Mouse (Mus musculus) thymus, postnatal 4 days (tissue): Measurements from ENCODE around the gene Adora3.

Experiments used
- DNase-seq: peaks from one replicate; pipeline ENCODE4 v3.0.0; 2021

Adora3 gene

GRCm38 (mm10) chr3:105877252-105877803 lies 6.7 kb downstream of the Adora3 start:
- no peak for DNase-seq

DNA sequence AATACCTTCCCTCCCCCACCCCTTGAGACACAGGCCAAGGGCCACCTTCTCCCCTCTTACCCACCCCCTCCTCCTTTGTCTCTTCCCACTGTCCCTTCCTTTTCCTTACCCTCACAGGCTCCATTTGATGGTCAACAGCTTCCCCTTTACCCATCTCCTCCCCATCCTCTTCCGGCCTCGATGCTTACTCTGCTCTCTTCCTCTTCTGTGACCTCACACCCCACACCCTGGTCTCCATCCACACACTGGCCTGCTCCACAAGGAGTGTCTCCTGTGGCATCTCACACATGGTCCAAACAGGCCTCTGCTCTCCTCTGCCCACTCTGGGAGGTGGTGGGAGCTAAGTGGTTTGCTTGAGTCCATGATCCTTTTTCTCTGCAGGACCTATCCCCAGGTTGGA lies 7.3 kb downstream of the Adora3 start:
- no peak for DNase-seq

GRCm38 (mm10) chr3:105878751-105879150 lies 8.1 kb downstream of the Adora3 start:
- DNase-seq: no peak

DNA sequence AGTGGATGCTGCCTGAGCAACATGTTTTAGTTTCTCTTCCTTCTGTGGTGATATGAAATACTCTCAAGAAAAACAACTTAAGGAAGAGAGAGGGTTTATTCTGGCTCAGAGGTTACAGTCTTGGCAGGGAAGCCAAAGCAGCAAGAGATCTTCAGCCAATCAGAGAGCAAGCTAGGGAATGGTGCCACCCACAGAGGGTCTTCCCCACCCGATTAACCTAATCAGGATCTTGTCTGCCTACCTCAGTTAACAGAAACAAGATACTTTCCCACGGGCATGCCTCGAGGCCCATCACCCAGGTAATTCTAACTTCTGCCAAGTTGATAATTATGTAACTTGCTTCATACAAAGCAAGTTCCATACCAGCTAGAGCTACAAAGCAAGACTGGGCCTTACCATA lies 9.8 kb downstream of the Adora3 start:
- DNase-seq: no peak

GRCm38 (mm10) chr3:105882105-105882504 lies 11.4 kb downstream of the Adora3 start:
- DNase-seq: no peak

- peak; percentile 3 for DNase-seq
Measured at GRCm38 (mm10) chr3:105883111-105883510, 12.5 kb downstream of the Adora3 start.

DNA sequence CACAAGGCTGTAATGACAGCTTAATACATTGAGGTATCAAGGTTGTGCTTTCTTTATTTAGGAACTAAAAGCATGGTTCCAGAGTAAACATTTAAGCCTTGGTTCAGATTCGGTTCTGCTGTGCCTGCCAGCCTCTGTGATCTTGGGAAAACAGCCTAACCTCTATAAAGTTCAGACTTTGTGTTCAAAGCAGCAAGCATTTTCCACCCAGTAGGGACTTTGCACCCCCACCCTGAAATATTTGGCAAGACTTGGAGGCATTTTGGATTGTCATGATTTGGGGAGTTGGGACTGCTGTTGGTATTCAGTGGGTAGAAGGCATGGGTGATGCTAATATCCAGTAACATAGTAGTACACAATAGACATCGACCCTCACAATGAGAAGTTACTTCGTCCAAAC lies 18.3 kb downstream of the Adora3 start:
- DNase-seq: no peak

DNA sequence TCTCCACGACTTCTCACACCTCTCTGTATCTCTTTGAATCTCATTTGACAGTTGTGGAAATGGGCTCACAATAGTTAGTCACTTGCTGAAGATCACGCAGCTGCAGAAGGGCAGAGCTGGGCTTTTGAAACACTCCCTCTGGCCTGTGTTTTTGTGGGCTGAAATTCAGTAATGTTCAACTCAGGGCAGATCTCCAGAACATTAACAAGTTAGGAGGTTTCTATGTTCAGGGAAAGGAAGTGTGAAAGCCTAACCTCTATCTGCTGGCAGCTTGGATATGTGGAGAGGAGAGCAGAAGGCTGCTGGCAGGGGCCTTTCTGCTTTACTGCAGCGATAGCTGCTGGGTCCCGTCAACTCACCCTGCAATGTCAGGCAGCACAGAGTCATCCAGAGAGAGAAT lies 19.6 kb downstream of the Adora3 start:
- DNase-seq: peak; percentile 44

- DNase-seq: no peak
Measured at GRCm38 (mm10) chr3:105891141-105891540, 20.5 kb downstream of the Adora3 start.

- DNase-seq: peak; percentile 82
Measured at GRCm38 (mm10) chr3:105891760-105892571, 21.3 kb downstream of the Adora3 start.

GRCm38 (mm10) chr3:105892572-105893495 lies 22.2 kb downstream of the Adora3 start:
- peak; percentile 79 for DNase-seq

GRCm38 (mm10) chr3:105893941-105894391 lies 23.3 kb downstream of the Adora3 start:
- peak; percentile 44 for DNase-seq

GRCm38 (mm10) chr3:105894601-105895592 lies 24.2 kb downstream of the Adora3 start:
- peak; percentile 86 for DNase-seq

GRCm38 (mm10) chr3:105896811-105897210 lies 26.2 kb downstream of the Adora3 start:
- no peak for DNase-seq

GRCm38 (mm10) chr3:105898325-105898724 lies 27.7 kb downstream of the Adora3 start:
- no peak for DNase-seq

DNA sequence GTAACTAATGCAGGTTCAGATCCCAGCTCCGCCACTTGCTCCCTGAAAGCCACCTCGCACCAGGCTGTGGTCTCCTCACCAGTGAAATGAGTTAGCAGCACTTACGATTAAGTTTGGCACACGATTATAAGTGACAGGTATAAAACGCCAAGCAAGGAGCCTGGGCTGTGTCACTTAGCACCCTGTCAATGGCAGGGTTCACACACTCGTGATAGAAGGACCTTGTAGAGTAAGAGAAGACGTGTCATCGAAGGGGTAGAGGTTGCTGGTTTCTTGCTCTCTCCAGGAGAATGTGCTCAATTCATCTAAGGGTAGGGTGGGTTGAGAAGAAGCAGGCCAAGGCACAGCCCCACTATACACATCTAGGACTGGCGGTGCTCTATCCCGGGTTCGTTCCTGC lies 28.2 kb downstream of the Adora3 start:
- no peak for DNase-seq

DNA sequence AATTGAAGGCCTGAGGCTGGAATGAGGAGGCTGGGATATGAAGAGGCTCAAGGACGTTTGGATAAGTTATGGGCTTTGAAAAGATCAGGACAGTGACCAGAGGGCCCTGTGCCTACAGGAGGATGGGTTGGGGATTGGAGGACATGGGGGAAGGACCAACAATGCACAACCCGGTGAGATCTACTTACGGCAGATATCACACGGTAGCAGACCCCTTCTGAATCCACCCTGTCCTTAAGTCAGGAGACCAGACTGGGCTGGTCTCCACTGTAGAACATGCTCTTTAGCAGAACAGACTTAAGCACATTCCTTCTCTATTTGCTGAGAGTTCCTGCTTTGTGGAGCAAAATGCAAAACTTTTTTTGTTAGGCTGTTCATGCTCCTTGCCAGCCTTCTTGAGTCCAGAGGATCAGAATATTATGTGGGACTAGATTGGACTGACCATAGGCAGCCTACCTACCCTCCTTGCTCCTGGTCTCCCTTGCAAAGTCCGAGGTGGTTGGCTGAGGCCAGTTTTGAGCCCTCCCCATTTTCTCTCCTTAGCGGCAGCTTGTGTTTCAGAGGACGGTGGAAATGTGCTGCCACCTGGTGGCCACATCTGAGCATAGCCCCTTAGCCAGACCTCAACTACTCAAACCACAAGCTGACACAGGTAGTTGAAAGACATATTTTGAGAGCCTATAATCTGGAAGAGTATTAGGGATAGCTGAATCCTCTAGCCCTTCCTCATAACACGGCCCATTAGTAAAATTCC lies 28.9 kb downstream of the Adora3 start:
- DNase-seq: peak; percentile 90

DNA sequence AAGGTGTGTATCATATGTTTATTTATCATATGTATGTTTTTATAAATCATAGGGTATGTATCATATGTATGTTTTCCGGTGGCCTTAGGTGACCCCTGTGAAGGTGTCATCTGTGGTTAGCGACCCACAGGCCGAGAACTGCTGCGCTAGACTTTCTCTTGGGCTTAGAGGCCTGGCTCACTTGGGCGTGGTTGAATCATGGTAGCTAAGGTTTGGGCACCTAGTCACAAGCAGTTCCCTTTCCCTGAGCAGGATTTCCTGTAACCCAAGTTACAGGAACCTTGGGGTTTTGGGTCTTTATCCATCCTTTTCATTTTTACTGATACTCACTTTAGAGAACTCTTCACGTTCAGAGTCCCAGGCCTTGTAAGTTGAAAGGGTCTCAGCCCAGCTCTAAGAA lies 29.6 kb downstream of the Adora3 start:
- DNase-seq: peak; percentile 34

DNA sequence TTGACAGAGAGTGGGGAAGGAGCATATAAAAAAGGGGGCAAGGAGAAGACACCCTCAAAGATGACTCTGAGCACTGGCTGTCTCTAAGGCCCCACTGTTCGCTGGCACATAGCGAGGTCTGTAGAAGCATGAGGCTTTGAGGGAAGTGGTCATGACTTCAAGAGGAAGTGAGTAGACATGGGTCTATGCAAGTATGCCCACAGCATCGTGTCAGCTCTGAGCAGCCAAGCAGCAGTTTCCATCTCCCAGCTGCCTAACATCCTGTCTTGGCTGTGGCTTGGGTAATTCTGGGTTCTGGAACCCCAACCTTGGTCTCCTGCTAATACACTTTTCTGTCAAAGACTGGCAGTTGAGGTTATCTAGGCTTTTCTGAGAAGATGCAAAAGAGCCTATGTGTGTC lies 30.1 kb downstream of the Adora3 start:
- peak; percentile 31 for DNase-seq

GRCm38 (mm10) chr3:105901468-105901867 lies 30.8 kb downstream of the Adora3 start:
- no peak for DNase-seq

DNA sequence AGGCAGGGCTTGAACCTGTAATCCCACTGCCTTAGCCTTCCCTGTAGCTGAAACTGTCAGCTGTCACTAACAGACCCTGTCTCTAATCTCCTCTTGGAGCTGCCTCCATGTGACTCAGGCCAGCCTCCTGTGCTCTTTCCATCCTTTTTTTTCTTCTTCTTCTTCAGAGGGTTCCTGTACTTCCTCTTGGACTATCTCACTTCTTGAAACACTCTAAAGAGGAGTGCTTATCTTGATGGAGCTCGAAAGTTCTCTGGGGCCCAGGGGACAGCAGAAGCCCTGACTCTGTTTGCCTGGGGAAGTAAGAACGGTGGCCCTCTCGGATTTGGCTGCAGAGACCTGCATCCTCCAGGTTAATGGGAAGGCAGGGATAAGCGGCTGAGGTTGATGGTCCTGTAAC lies 33.6 kb downstream of the Adora3 start:
- no peak for DNase-seq
